Mouse (Mus musculus): Measurements from ENCODE around the gene 2010111I01Rik.

DNA sequence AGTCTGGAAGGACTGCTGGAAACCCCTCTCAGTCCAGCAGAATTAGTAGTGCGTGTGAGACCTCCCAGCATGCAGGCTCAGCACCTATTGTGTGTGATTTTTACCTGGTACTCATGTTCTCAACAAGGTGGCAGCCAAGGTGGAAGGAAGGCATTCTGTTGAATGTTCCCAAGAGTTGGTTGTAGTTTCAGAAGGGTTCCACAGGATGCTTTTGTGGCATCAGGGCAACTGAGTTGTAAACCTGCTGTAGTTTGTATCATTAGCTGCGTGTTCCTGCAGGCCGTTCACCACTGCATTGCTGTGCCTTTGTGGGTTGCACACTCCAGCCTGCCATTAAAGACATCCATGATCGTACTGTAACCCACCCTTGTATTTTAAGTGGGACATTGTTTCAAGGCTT, 294.0 kb downstream of the 2010111I01Rik start:
- TF ChIP-seq CTCF (IDR thresholded peaks at IDR 0.05; ENCODE audit: low read depth) (no peak), EP300 (optimal IDR thresholded peaks at IDR 0.05) (no peak)

Measured in stomach, postnatal 0 days (tissue).